Mouse (Mus musculus) midbrain, embryonic 13.5 days (tissue): Measurements from ENCODE around the gene Cbfa2t2. TPM values are rescaled to one million over a fixed set of nuclear protein-coding genes. Genes with fewer than 3 reads are reported as not detected.

ENCODE experiments used
- ATAC-seq: fragments of 200-750 bp; cut with Nextera tagmentation; 2 replicates; pipeline ENCODE4 v1.8.0; 2017; ENCODE audit warnings: mild to moderate bottlenecking, moderate TSS enrichment, moderate library complexity
- H3K27ac ChIP-seq: fragments of 300-500 bp; sonication (generic); 2 replicates; pipeline ENCODE4 v1.5.1; 2015; ENCODE audit warnings: inconsistent platforms, mild to moderate bottlenecking, moderate library complexity
- H3K27me3 ChIP-seq: fragments of 300-500 bp; sonication (generic); 2 replicates; pipeline ENCODE4 v1.6.1; 2015; ENCODE audit warnings: mild to moderate bottlenecking, inconsistent platforms
- H3K36me3 ChIP-seq: fragments of 300-500 bp; sonication (generic); 2 replicates; pipeline ENCODE4 v1.6.1; 2015; ENCODE audit warnings: mild to moderate bottlenecking, inconsistent platforms
- H3K4me1 ChIP-seq: fragments of 300-500 bp; sonication (generic); replicated peaks from 2 replicates; pipeline ENCODE4 v1.6.1; 2015; ENCODE audit warnings: inconsistent platforms
- H3K4me2 ChIP-seq: fragments of 300-500 bp; sonication (generic); replicated peaks from 2 replicates; pipeline ENCODE4 v1.6.1; 2015; ENCODE audit warnings: moderate library complexity, mild to moderate bottlenecking, inconsistent platforms
- H3K4me3 ChIP-seq: fragments of 300-500 bp; sonication (generic); replicated peaks from 2 replicates; pipeline ENCODE4 v1.5.1; 2015; ENCODE audit warnings: mild to moderate bottlenecking, inconsistent platforms
- H3K9ac ChIP-seq: fragments of 300-500 bp; sonication (generic); replicated peaks from 2 replicates; pipeline ENCODE4 v1.6.1; 2015; ENCODE audit warnings: mild to moderate bottlenecking, inconsistent platforms
- H3K9me3 ChIP-seq: fragments of 300-500 bp; sonication (generic); 2 replicates; pipeline ENCODE4 v1.6.1; 2016; ENCODE audit warnings: mild to moderate bottlenecking, inconsistent platforms
- WGBS: fragments of 180-500 bp; shearing (Covaris S2); methylation state at CpG from one replicate; pipeline ENCODE4 v1.1.7; 2015; 5-methylcytosine and 5-hydroxymethylcytosine counted together
- polyA plus RNA-seq: library from polyadenylated mRNA; unstranded; fragments of >200 nt; fragmentation: Nextera tagmentation; extraction: Ambion mirVana; gene quantifications from 2 replicates; pipeline ENCODE4 v1.2.1, GENCODE M21; 2015

Gene Cbfa2t2
- polyA plus RNA-seq, 1 experiment from 2014 or later = 83.1 TPM

DNA sequence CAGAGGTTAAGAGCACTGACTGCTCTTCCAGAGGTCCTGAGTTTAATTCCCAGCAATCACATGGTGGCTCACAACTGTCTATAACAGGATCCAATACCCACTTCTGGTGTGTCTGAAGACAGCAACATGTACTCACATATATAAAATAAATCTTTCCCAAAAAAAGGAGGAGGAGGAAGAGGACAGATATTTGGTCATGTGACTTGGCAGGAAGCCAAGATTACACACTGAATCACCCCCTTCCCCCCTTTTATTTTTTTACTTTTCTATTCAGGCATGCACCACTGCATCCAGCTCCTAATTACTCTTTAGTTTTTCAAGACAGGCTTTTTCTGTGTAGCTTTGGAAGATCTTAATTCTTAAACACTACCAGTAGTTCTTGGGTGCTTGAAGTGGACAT is 85.2 kb downstream of the Cbfa2t2 start:
- Histone ChIP-seq H3K27me3 (no peaks in the 10 kb centered on the region), H3K9me3 (no peaks in the 10 kb centered on the region), H3K9ac (no peak overlapping the region), H3K4me1 (no peaks in the 10 kb centered on the region), H3K4me3 (no peak overlapping the region), H3K36me3 (peaks cover 61% of the 10 kb centered on the region), H3K4me2 (no peak overlapping the region), H3K27ac (no peak overlapping the region)
- no peak for ATAC-seq

GRCm38 (mm10) chr2:154522334-154522733 is 86.1 kb downstream of the Cbfa2t2 start:
- peaks cover 58% of the 10 kb centered on the region for H3K36me3 ChIP-seq

GRCm38 (mm10) chr2:154525285-154525684 is 89.0 kb downstream of the Cbfa2t2 start:
- WGBS = 93% methylated on average over 2 of the region's 2 CpGs
- no peak overlapping the region for H3K4me2 ChIP-seq
- no peak for ATAC-seq
- no peak overlapping the region for H3K27ac ChIP-seq
- no peak overlapping the region for H3K9ac ChIP-seq
- H3K4me3 ChIP-seq = no peak overlapping the region
- no peaks in the 10 kb centered on the region for H3K9me3 ChIP-seq
- H3K4me1 ChIP-seq = no peaks in the 10 kb centered on the region
- no peaks in the 10 kb centered on the region for H3K27me3 ChIP-seq
- H3K36me3 ChIP-seq = peaks cover 63% of the 10 kb centered on the region

More at GRCm38 (mm10) chr2:154522334-154522733, 86.1 kb downstream of the Cbfa2t2 start:
- no peaks in the 10 kb centered on the region for H3K27me3 ChIP-seq
- no peak overlapping the region for H3K4me2 ChIP-seq
- 95% methylated on average over 5 of the region's 5 CpGs for WGBS
- no peak overlapping the region for H3K9ac ChIP-seq
- H3K9me3 ChIP-seq = no peaks in the 10 kb centered on the region
- H3K27ac ChIP-seq = no peak overlapping the region
- no peak for ATAC-seq
- no peak overlapping the region for H3K4me3 ChIP-seq
- H3K4me1 ChIP-seq = no peaks in the 10 kb centered on the region

- Histone ChIP-seq H3K4me3 (no peak overlapping the region), H3K9me3 (no peaks in the 10 kb centered on the region), H3K36me3 (peaks cover 69% of the 10 kb centered on the region), H3K4me2 (no peak overlapping the region), H3K9ac (no peak overlapping the region), H3K4me1 (no peaks in the 10 kb centered on the region), H3K27ac (no peak overlapping the region), H3K27me3 (no peaks in the 10 kb centered on the region)
- ATAC-seq = no peak
- 78% methylated on average over 3 of the region's 3 CpGs for WGBS
Measured at GRCm38 (mm10) chr2:154526531-154526930, 90.2 kb downstream of the Cbfa2t2 start.

- Histone ChIP-seq H3K9ac (no peak overlapping the region; the same call in 1 of the 2 replicates), H3K27me3 (no peaks in the 10 kb centered on the region), H3K9me3 (no peaks in the 10 kb centered on the region), H3K4me1 (peaks cover 15% of the 10 kb centered on the region), H3K27ac (peak overlapping the region; percentile 68), H3K36me3 (peaks cover 76% of the 10 kb centered on the region), H3K4me2 (no peak overlapping the region), H3K4me3 (no peak overlapping the region)
- ATAC-seq = peak; percentile 55
- WGBS = 16% methylated on average over 3 of the region's 3 CpGs
Measured at GRCm38 (mm10) chr2:154532888-154533287, 96.6 kb downstream of the Cbfa2t2 start.

- no peak overlapping the region for H3K4me3 ChIP-seq
- H3K4me2 ChIP-seq = no peak overlapping the region
- no peaks in the 10 kb centered on the region for H3K9me3 ChIP-seq
- H3K36me3 ChIP-seq = peaks cover 66% of the 10 kb centered on the region
- H3K9ac ChIP-seq = no peak overlapping the region
- 94% methylated on average over 12 of the region's 12 CpGs for WGBS
- ATAC-seq = peak; percentile 16; the same call in 1 of the 2 replicates
- no peaks in the 10 kb centered on the region for H3K27me3 ChIP-seq
- H3K27ac ChIP-seq = no peak overlapping the region
- peaks cover 31% of the 10 kb centered on the region for H3K4me1 ChIP-seq
Measured at GRCm38 (mm10) chr2:154534704-154535270, 98.5 kb downstream of the Cbfa2t2 start.

DNA sequence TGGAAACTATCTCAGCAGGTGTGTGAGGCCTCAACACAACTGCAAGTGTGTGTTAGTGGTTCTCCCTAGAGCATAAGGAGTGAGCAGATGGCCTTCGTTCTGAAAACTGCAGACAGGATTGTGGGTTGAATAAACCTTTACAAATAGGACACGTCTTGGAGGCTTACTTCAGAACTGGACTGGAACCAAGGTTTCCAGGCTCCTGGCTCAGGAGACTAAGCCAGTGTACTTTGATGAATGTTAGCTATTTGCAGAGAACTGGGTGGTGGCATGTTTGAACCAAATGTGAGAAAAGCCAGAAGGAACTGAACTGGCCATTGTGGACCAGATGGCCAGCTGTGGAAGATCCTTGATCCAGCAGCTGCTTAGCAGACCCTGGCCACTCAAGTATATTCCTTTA is 102.0 kb downstream of the Cbfa2t2 start:
- peak overlapping the region; percentile 67 for H3K27ac ChIP-seq
- ATAC-seq = no peak

DNA sequence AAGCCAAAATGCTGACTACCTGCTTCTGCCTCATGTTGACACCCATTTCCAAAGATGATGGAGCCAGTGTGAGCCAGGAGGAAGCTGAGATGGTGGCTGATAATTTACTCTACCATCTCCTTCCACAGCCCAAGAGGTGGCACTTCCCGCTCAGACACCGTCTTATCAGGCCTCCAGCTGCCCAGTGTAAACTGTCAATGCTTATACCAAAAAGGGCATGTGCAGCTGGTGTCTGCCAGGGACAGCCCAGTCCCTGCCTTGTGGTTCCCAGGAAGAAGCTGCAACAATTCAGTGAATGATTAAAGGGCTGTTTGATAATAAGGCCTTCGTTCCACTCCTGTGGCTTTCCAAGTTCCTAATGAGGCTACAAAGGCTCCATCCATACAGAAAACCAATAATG is 102.4 kb downstream of the Cbfa2t2 start:
- 53% methylated on average over 3 of the region's 3 CpGs for WGBS
- no peak overlapping the region for H3K4me2 ChIP-seq
- ATAC-seq = no peak
- H3K27me3 ChIP-seq = no peaks in the 10 kb centered on the region
- peaks cover 47% of the 10 kb centered on the region for H3K36me3 ChIP-seq
- no peak overlapping the region for H3K4me3 ChIP-seq
- H3K9me3 ChIP-seq = no peaks in the 10 kb centered on the region
- H3K9ac ChIP-seq = no peak overlapping the region
- peak overlapping the region; percentile 67 for H3K27ac ChIP-seq
- peaks cover 26% of the 10 kb centered on the region for H3K4me1 ChIP-seq

More for the DNA sequence above, 102.0 kb downstream of the Cbfa2t2 start:
- Histone ChIP-seq H3K4me3 (no peak overlapping the region), H3K27me3 (no peaks in the 10 kb centered on the region), H3K36me3 (peaks cover 50% of the 10 kb centered on the region), H3K9me3 (no peaks in the 10 kb centered on the region), H3K4me2 (no peak overlapping the region), H3K9ac (no peak overlapping the region), H3K4me1 (peaks cover 28% of the 10 kb centered on the region)
- 45% methylated on average over 2 of the region's 2 CpGs for WGBS

- Histone ChIP-seq H3K27me3 (no peaks in the 10 kb centered on the region), H3K4me3 (no peak overlapping the region), H3K9ac (no peak overlapping the region), H3K9me3 (no peaks in the 10 kb centered on the region), H3K4me1 (peaks cover 26% of the 10 kb centered on the region), H3K27ac (no peak overlapping the region; the same call in 1 of the 2 replicates), H3K36me3 (peaks cover 41% of the 10 kb centered on the region), H3K4me2 (no peak overlapping the region)
- 68% methylated on average over 3 of the region's 3 CpGs for WGBS
- no peak for ATAC-seq
Measured at GRCm38 (mm10) chr2:154539720-154540119, 103.4 kb downstream of the Cbfa2t2 start.

DNA sequence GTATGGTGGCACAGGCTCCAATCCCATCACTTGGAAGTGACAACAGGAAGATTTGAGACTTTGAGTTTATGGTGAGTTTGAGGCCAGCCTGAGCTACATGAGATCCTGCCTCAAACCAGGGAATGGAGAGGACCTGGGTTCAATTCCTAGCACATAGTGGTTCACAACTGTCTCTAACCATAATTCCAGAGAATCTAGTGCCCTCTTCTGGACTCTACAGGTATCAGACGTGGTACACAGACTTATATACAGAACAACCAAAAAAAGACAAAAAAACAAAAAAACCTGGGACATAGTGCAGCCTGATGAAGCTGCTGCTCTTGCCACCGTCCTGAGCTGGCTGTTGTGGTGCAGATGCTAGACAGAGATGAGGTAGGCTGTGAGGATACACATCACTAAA is 105.3 kb downstream of the Cbfa2t2 start:
- Histone ChIP-seq H3K4me1 (peaks cover 26% of the 10 kb centered on the region), H3K4me2 (no peak overlapping the region), H3K36me3 (peaks cover 23% of the 10 kb centered on the region), H3K27me3 (no peaks in the 10 kb centered on the region), H3K9ac (no peak overlapping the region), H3K4me3 (no peak overlapping the region), H3K27ac (no peak overlapping the region), H3K9me3 (no peaks in the 10 kb centered on the region)
- no peak for ATAC-seq
- 83% methylated on average over 2 of the region's 2 CpGs for WGBS

DNA sequence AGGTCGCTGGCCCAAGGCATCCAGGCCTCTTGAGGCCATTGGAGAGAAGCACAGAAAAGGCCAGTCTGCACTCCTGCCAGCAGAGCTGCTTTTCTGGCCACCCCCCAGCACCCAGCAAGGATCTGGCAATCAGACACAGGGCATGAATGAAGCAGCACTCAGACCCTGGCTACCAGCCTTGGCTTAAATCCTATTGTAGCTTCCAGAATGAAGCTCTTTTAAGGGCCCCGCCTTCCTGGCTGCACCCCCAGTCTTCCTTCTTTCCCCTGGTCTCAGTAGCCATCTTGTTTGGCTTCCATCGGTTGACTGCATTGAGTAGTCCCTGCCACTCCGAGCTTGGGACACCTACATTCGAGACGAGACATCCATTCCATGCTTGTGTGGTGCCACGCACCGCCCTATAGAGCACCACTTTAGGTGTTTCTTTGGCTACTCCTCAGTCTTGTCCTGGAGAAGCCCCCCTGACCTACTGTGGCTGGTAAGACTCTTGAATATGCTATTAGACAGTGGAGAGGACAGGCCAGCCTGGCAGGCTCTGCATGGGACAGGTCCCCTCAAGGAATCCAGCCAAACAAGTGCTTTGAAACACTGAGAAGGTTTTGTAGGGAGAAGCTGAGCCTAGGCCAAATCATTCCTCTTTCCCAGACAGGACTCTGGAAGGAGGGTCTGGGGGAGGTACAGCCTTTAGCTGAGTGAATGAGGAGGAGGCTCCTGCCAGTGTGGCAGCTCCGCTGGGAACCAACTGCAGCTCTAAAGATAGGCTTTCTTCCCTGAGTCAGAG is 107.5 kb downstream of the Cbfa2t2 start:
- Histone ChIP-seq H3K36me3 (peaks cover 9% of the 10 kb centered on the region), H3K4me3 (no peak overlapping the region), H3K27me3 (no peaks in the 10 kb centered on the region), H3K9ac (no peak overlapping the region), H3K4me2 (no peak overlapping the region), H3K27ac (peak overlapping the region; percentile 65), H3K4me1 (peaks cover 12% of the 10 kb centered on the region), H3K9me3 (no peaks in the 10 kb centered on the region)
- peak; percentile 43; the same call in 1 of the 2 replicates for ATAC-seq
- 84% methylated on average over 9 of the region's 9 CpGs for WGBS

DNA sequence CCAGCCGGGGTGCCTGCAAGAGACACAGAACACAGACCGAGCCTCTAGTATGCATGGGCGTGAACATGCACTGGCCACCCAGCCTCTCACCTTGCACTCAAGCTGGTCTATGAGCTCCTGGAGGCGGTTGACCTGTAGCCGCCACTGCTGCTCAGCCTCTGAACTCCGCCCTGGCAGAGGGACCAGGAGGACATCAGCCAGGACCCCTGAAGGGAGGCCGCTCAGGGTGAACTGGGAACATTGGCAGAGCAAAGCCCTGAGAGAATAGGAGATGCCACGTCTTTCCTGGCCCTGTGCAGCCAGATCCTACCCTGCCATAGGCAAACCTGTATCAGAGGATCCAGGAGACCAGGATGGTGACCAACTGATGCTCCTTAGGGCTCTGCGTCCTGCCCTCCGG is 110.4 kb downstream of the Cbfa2t2 start, which contains the start of gene 1700003F12Rik:
Gene 1700003F12Rik, plus strand, starts transcription at position 375 of the 400 bp plus-strand sequence.
- Histone ChIP-seq H3K36me3 (0 out of 2 replicates have a peak, but pooled peaks cover under 1% of the 10 kb centered on the region), H3K4me1 (peaks cover 15% of the 10 kb centered on the region), H3K4me2 (no peak within 1 kb of the TSS), H3K4me3 (no peak within 1 kb of the TSS), H3K9me3 (no peaks in the 10 kb centered on the region), H3K9ac (no peak within 1 kb of the TSS), H3K27me3 (peaks cover 20% of the 10 kb centered on the region), H3K27ac (no peak within 1 kb of the TSS; the same call in 1 of the 2 replicates)
- 92% methylated on average over 10 of the region's 10 CpGs for WGBS
- no peak for ATAC-seq
